Mouse (Mus musculus): ENCODE results near the gene Fam71b.

GRCm38 (mm10) chr11:46437459-46438000, 41.2 kb downstream of the Fam71b start:
- no peak for TF ChIP-seq GATA1 (IDR thresholded peaks at IDR 0.05; ENCODE audit: low read length)
- no peak for TF ChIP-seq TAL1 (IDR thresholded peaks at IDR 0.05; ENCODE audit: low read length)
